Mouse (Mus musculus) right cerebral cortex, adult 2 months (tissue): Measurements from ENCODE around the gene Polr1c.

Experiments
- DNase-seq, 2 experiments: peaks; one replicate each; pipeline ENCODE4 v3.0.0; 2021 to 2022; ENCODE audit warnings: low spot score in 2 of 2

Polr1c gene

DNA sequence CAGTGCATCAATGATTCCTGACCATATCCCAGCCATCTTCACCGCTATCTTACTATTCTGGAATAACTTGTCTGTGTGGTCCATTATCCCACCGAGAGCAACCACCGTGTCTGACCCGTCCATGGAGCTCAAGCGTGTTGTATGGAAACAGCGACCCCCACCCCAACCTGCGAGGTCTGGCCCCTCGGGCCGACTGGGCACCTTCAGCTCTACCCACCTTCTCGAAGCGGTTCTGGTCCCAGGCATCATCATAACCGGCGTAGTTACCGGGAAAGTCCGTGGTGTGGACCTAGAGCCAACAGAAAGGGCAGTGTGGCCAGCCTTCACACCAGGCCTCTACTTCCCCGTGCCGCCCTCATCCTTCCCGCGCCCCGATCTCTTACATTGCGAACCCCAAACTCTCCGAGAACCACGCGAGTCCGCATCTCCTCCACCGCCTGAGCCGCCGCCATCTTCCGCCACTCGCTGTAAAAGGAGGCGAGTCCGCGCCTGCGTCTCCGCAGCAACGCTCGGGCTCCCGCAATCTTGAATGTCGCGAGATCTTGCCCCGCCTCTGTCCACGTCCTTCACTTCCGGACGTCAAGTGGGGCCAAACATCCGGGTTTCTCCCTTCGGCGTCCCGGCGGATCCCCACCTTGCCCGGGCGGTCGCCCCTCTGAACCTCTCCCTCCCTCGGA is at the start of gene Polr1c, which contains the start of gene Yipf3:
Gene Polr1c (minus strand): TSS at position 543 of the 677 bp plus-strand sequence.
Gene Yipf3 (plus strand): TSS at position 569 of the 677 bp plus-strand sequence.
- DNase-seq: peak; percentile 96

DNA sequence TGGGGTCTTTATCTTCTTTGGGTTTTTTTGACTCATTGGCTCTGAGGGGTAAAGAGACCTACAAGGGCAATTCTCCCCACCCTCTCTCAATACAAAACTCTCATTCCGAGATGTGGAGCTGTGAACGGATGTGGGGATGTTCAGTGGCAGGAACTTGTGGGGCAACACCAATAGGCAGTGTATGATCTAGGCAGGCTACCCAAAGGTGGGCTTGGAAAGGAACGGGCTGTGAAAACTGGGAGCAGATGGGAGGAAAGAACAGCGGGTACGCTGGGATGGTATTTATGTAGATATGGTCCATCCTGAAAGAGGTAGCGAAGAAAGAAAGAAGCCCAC is 49.1 kb upstream of the Polr1c start:
- DNase-seq: no peak

DNA sequence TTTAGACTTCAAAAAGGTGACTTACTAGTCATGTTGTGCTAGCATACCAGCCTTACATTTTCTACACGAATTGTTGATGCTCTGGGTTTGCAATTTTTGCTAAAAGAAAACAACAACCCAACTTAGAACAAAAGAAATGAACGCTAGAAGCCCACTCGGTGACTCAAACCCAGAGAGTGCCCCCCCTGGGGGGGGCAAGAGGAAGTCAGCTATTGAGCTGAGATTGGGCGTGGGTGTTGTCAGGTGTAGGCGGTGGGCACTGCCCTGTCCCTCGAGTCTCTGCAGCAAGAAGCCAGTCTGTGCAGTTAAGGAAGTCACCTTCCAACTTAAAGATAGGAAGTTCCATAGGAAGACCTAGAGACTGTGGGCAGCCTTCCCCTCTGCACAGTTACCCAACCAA is 48.7 kb upstream of the Polr1c start:
- DNase-seq: no peak

DNA sequence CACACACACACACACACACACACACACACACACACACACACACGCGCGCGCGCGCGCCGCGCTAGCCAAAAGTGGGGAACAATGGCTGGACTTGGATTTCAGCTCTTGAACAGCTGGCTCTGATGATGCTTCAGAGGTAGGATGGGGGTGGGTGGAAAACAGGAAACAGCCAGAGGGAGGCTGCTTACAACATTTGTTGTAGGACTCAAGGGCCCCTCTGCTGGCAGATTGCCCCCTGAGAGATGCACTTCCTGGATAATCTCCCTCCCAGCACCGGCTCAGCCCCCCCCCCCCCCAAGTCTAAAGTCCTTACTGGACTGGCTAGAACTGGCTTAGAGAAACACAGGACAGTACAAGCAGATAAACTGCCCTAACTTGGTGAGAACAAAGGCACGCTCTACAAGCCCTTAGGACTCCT is 39.8 kb upstream of the Polr1c start:
- DNase-seq: no peak

DNA sequence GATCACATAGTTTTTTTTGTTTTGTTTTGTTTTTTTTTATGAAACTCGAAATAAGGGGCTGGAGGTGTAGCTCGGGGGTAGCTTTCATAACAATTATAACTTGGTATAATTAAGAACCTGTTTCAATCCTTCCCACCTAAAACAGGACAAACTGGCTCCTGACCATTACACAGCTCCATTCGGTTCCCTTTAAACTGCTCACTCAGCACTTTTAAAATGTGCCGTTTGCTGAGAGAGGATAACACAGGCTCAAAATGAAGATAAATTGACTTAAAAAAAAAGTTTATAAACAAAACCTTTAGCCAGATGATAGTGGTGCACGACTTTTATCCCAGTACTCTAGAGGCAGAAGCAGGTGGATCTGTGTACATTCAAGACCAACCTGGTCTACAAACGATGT is 37.6 kb upstream of the Polr1c start:
- DNase-seq: no peak

DNA sequence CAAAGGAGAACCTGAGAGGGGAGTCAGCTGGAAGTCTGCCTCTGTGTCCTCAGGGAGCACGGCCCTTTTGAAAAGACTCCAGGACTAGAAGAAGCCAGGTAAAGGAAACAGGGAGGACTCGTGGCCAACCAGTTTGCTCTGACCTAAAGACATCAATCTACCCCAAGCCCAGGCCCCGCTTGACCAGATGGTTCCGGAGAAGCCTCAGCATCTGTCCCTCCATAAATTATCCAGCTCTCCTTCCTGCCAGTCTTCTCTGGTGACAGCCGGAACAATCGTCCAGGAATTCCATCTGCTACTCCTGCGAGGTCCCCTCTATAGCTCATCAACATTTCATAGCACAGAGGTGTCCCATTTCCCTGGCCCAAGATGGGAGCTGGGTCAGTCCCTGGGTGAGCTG is 36.8 kb upstream of the Polr1c start:
- DNase-seq: no peak

DNA sequence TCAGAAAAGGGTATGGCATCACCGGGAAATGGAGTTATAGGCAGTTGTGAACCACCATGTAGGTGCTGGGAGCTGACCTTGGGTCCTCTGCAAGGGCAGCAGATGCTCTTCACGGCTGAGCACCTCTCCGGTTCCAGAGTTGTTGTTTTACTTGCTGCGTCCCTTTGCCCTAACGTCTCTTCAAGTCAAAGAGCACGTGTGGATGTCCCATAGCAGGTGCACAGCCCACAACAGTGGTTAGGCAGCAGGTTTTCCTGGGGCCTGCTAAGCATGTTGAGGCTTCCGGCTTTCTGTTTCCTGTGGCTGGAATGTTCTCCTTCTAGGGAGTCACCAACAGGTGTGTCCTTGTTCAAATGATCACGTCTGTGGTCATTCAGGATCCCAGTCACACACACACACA is 36.1 kb upstream of the Polr1c start:
- DNase-seq: no peak

DNA sequence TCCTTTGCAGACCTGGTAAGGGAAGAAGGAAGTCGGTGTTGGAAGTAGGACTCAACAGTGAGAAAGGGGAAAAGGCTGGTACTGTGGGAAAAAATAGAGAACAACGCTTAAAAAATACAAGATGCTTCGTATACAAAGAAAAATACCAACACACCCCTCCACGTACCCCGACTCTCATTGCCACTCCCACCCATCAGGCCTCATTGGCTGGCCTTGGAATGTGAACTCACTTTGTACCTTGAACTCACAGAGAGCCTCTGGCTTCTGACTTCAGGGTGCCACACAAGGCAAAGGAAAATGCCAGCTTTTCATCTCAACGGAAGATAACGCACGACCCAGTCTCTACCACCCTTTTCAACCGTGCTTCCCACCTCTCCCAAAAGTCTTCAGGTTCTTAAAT is 35.3 kb upstream of the Polr1c start:
- DNase-seq: peak in 1 of 2 experiments; percentile 5

DNA sequence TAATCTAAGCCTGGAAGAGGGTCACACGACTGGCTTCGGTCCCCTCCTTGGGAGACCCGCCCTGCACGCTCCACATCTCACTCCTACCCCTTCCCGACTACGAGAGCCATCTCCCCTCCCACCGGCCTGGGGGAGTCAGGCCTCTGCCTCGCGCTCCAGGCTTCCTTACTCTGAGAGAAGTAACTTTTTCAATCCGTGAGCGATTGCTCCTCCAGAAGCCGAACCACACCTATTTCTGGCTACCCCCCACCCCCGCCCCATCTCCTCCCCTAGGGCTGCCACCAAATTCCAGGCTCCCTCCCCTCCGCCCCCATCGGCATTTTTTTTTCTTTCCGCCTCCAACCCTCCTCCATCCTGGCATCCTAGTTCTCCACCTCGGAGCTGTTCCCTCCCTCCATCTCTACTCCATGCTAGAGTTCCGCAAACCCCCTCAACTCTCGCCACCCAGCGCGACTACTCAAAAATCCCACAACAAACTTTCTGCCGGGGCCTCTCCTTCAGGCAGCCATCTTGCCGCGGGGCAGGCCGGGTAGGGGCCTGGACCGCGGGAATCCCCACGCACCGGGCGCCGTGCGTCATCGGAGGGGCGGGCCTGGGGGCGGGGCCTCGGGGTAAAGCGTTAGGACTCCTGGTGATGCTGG is 34.7 kb upstream of the Polr1c start, which contains the start of gene Tjap1:
Gene Tjap1 (minus strand): TSS at position 544 of the 641 bp plus-strand sequence.
- peak; percentile 71 to 82 for DNase-seq

DNA sequence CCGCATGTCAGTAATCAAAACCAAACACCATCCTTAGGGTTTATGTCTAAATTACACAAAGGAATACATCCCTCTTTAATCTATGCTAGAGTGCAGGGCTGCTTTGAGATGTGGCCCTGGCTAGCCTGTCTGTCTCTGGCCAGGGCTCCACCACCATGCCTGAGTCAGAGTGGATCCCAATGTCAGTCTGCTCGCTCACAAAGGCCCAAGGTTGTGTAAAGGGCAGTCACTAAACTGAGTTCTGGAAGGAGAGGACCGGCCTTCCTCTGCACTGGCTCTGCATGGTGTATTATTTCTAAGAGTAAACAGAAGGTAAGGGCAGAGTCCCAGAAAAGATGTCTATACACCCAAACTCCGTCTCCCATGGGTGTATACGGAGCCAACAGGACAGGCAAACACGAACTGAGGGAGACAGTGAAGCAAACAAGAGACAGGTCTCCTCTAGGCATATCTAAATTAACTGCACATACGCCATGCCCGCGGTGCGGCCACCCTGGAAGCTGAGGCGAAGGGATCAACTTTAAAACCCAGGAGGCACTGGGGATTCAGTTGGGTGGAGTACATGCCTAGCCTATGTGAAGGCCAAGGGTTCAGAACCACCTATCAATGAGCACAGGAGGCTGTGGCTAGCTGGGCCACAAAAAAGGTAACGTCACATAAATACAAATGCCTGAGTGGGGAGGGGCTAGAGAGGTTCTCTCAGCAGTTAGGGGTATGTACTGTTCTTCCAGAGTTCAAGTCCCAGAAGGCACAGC is 30.3 kb upstream of the Polr1c start:
- DNase-seq: peak in 1 of 2 experiments; percentile 4

DNA sequence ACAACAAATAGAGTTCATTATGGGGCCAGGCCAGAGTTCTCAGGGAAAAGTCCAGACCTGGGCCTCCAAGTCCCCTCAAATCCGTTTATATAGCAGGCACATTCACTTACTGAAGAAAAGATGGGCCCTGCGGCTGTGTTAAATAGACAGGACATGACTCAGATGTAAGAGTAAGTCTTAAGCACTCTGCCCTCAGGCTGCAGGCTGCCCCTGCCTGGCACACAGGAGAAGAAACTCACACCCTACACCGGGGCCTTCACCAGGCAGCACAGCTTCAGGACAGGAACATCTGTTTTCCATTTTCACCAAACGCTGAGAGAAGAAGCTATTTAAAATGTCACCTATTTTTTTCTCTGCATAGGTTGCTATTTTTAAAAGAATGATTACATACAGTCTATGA is 29.7 kb upstream of the Polr1c start:
- DNase-seq: peak in 1 of 2 experiments; percentile 23

DNA sequence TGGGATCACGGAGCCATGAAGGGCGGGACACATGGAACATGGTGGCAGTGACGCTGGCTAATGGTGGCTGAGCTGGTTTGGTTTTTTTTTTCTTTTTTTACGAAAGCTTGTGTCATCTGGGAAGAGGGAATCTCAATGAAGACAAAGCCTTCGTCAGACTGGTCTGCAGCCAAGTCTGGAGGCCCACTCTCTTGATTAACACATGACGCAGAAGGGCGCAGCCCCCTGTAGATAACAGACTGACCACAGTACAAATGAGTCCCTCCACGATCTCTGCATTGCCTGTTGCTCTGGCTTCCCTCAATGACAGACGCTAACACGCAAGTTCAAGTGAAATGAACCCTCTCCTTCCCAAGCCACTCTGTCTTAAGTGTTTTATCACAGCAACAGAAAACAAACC is 27.7 kb upstream of the Polr1c start:
- no peak for DNase-seq

DNA sequence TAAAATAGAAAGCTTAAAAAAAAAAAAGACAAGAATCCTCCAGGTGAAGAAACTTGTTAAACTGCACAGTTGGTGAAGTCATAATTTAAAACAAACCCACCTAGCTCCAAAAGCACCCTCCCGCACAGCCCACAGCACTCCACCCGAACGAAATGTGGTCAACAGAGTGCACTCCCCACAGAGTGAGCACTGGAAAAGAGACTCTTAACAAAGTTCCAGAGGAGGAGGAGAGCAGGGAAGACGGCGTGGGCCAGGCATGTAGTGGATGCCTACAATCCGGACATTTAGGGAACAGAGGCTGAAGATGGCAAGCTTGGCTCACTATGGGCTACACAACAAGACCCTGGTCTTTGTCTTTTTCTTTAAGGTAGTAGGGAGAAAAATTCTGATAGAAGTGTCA is 27.2 kb upstream of the Polr1c start:
- peak in 1 of 2 experiments; percentile 2 for DNase-seq

DNA sequence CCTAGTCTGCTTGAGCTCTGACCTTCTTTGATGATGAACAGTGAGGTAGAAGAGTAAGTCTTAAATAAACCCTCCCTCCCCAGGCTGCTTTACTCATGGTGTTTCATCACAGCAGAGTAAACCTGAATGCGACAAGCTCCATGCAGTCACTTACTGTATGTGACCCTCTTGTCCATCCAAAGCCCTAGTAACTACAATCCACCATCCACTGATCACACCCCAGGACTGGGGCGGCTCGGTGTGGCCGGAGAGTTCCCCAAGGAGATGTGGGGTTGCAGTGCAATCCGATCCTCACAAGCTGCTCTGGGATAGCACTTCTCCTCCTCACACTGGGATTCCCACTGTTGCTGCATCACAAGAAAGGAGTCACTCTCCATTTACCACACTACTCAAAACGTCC is 26.6 kb upstream of the Polr1c start:
- DNase-seq: peak in 1 of 2 experiments; percentile 6

DNA sequence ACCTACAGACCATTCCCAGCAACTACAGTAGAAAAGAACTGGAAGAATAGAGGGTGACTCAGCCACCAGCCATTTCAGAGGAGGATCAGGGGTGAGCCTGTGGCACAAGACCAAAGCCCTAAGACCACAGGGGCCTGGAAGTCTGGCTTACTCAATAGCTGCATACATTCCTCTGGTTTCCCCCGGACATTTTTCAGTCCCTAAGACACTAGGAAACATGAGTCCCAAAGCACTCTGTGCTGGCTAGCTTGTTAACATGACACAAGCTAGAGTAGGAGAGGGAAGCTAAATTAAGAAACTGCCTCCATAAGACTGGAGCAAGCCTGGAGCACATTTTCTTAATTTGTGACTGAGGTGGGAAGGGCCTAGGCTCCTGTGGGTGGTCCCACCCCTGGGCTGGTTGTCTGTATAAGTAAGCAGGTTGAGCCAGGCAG is 26.0 kb upstream of the Polr1c start:
- DNase-seq: peak in 1 of 2 experiments; percentile 57

DNA sequence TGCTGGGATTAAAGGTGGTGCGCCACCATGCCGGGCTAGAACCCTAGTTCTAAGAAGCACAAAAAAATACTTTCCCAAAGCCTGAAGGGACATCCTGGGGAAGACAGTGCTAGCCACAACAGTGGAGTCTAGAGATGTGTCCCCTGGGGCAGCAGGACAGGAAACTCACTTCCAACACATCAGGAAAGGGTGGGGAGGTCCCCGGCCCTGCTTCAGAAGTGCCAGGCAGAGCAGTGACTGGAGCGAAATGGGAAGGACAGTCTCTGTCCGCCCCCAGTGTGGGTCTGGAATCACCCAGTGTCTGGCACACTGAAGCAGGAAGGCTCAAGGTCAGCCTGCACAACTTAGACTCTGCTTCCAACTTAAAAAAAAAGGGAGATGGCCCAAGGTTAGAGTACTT is 24.8 kb upstream of the Polr1c start:
- no peak for DNase-seq

DNA sequence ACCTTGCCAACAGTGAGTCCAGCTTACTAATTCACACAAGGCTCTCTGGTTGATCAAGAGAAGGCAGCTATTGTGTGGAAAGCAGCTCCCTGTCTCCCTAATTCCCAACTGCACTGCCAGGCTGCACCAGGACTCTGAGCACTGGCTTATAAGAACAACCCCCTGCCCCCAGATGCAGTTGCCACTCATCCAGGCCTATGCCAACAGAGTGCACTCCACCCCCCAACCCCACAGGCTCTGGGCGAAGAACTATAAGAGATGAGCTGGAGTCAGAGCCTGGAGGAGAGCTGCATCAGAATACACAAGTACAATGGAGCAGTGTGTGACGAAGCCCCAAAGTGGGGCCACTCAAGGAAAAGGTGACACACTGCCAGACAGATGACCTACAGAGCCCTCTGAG is 24.2 kb upstream of the Polr1c start:
- no peak for DNase-seq

DNA sequence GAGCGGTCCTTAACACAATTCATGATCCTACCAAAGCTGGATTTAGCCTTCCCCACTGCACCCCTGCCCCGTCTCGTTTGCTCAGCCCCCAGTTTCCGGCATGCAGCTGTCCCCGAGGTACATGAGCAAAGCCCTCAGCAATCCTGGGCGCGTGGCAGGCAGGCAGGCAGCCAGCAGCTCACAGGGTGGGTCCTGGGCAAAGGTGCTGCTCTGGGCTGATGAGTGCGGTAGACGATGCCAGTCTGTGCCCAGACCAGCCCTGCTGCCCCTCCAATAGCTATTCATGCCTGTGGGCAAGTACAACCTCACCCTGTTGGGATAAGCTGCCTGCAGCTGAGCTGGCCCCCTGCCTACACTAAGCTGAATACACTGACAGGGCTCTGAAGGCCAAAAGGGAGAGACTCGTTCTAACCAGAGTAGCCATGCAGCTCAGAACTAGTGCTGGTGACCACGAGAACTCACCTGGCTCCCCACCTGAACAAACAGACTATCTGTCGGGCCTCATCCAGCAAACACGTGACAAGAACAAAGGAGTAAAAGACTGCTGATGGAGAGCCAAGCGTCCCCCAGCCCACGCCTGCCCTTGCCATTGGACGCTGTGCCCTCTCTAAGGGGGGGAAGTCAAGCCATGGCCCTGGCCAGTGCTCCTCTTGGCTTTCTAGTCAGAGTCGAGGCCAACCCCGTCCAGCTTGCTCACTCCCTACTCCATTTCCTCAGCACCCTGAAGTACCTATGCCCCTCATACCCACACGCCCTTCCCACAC is 22.1 kb upstream of the Polr1c start:
- peak in 1 of 2 experiments; percentile 18 for DNase-seq

DNA sequence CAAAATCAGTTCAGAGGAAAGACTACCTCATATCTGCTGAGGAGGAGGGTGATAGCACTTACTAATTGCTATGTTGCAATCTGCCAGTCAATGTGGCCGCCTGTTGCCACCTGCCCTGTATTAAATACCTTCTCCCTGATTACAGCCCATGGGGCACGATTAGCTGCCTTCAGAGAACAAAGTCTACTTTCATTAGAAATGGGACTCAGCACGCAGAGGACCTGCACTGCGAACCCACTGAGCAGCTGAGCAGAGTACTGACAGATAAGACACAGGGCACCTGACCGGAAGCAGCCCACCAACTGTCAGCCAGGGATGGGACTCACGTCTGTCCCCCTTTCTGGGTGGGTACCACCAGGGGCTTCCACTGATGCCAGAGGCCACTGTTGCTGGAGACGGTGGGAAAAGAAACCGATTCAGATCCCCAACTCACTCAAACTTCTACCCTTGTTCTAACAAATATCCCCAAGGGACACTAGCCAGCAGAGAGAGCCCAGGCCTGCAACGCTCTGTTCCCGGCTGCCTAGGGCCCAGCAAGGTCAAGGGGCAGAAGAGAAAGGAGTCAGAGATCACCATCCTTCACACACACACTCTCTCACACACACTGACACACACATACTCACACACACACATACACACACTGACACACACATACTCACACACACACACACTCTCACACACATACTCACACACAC is 20.3 kb upstream of the Polr1c start:
- no peak for DNase-seq

DNA sequence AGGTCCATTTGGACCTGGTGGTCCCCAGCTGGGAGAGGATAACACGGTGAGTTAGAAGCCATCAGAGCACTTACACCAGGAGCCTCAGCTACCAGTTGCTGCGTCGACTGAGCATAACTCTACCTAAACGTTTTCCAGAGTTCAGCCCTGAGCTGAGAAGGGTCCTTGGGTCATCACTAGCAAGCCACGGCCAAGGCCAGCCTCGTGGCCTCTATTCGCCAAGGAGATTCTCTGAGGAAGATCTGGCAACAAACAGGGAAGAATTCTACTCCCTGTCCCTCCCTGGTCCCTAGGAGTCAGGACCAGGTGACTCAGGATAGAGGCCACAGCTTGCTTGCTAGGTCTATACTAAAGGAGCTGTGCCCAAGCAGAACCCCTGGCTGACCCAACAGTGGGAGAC is 19.7 kb upstream of the Polr1c start:
- no peak for DNase-seq

DNA sequence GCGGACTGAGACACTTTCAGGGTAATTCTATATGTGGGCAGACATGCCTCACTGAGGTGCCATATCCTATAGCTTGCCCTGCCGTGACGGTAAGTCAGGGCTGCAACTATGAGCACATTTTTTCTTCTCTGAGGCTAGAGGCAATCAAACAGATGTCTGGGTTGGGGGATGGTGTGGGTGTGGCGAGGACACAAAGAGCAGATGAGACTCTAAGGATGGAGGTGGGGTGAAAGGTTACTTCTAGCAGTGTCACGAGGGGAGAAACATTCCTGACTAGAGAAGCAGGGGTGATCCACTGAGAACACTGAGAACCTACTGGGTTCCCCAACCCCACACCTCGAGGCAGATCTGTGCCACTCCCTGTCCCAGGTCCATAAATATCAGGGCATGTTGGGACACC is 19.1 kb upstream of the Polr1c start:
- DNase-seq: no peak
